Mouse (Mus musculus) monocyte, adult 5-6 weeks (primary cell): ENCODE measurements at regions not wholly inside any gene's neighbourhood (a gene's known extent, or its start where the extent isn't known, plus 50 kb on each side); places are given as distances from the start of the nearest gene placed in this dataset.

Source experiments
- ATAC-seq: fragments of 153-309, 156-312 bp; replicated peaks from 2 replicates; pipeline ENCODE4 v1.8.0; 2017; ENCODE audit warnings: mild to moderate bottlenecking; ENCODE audit not compliant: low TSS enrichment, insufficient number of reproducible peaks, severe bottlenecking, poor library complexity, low FRiP score

- ATAC-seq, result no peak
These were observed 579.5 kb upstream of the B3galt2 start for GRCm38 (mm10) chr1:143060698-143061576.

- ATAC-seq, result no peak
These were observed 575.0 kb upstream of the B3galt2 start for GRCm38 (mm10) chr1:143065493-143065892.

- no peak for ATAC-seq
These were observed 568.6 kb upstream of the B3galt2 start for GRCm38 (mm10) chr1:143071781-143072382.

GRCm38 (mm10) chr1:143074999-143075398 lies 565.5 kb upstream of the B3galt2 start:
- no peak for ATAC-seq

GRCm38 (mm10) chr1:143080441-143080840 lies 560.0 kb upstream of the B3galt2 start:
- no peak for ATAC-seq

GRCm38 (mm10) chr1:143096904-143097303 lies 543.6 kb upstream of the B3galt2 start:
- ATAC-seq, result no peak

GRCm38 (mm10) chr1:143098307-143098706 lies 542.2 kb upstream of the B3galt2 start:
- no peak for ATAC-seq

- ATAC-seq, result no peak
These were observed 518.3 kb upstream of the B3galt2 start for GRCm38 (mm10) chr1:143122185-143122584.

- ATAC-seq, result no peak
These were observed 510.2 kb upstream of the B3galt2 start for GRCm38 (mm10) chr1:143130257-143130656.

- ATAC-seq, result no peak
These were observed 507.7 kb upstream of the B3galt2 start for GRCm38 (mm10) chr1:143132806-143133205.

GRCm38 (mm10) chr1:143145111-143145984 lies 495.1 kb upstream of the B3galt2 start:
- no peak for ATAC-seq

GRCm38 (mm10) chr1:143171286-143171685 lies 469.2 kb upstream of the B3galt2 start:
- ATAC-seq, result no peak

GRCm38 (mm10) chr1:143173836-143174235 lies 466.6 kb upstream of the B3galt2 start:
- ATAC-seq, result no peak

- ATAC-seq, result no peak
These were observed 448.2 kb upstream of the B3galt2 start for GRCm38 (mm10) chr1:143192167-143192793.

GRCm38 (mm10) chr1:143200213-143200889 lies 440.1 kb upstream of the B3galt2 start:
- no peak for ATAC-seq

- ATAC-seq, result no peak
These were observed 439.5 kb upstream of the B3galt2 start for GRCm38 (mm10) chr1:143200971-143201370.

- no peak for ATAC-seq
These were observed 438.3 kb upstream of the B3galt2 start for GRCm38 (mm10) chr1:143202182-143202581.

GRCm38 (mm10) chr1:143204070-143204469 lies 436.4 kb upstream of the B3galt2 start:
- no peak for ATAC-seq
